Mouse (Mus musculus) embryo, embryonic 10 days (tissue): Measurements from ENCODE around the gene Tmem167.

Experiments used
- DNase-seq: peaks from one replicate; pipeline ENCODE4 v3.0.0-alpha.2; 2015; ENCODE audit warnings: low spot score

The Tmem167 gene

GRCm38 (mm10) chr13:90183536-90183935, 94.6 kb downstream of the Tmem167 start:
- no peak for DNase-seq

- DNase-seq = no peak
Observed at GRCm38 (mm10) chr13:90186694-90187093, 97.8 kb downstream of the Tmem167 start.

- DNase-seq = no peak
Observed at GRCm38 (mm10) chr13:90188021-90188420, 99.1 kb downstream of the Tmem167 start.

GRCm38 (mm10) chr13:90191794-90192193, 102.9 kb downstream of the Tmem167 start:
- DNase-seq = peak; percentile 80
